Mouse (Mus musculus): ENCODE results near the gene Cebpz. TPM values are rescaled to one million over a fixed set of nuclear protein-coding genes. Genes with fewer than 3 reads are reported as not detected.

The Cebpz gene
- polyA plus RNA-seq, 1 experiment from 2014 or later = 63.5 TPM

GRCm38 (mm10) chr17:78891020-78891419, 45.8 kb downstream of the Cebpz start:
- Histone ChIP-seq H3K4me3 (ENCODE audit: low read depth, low read length) (no peak overlapping the region), H3K4me1 (replicated peaks; ENCODE audit: control insufficient read depth, insufficient read depth, low read length) (0 out of 2 replicates have a peak, but pooled peaks cover 2% of the 10 kb centered on the region), H3K9me3 (ENCODE audit: control insufficient read depth, low read length) (no peaks in the 10 kb centered on the region), H3K27ac (ENCODE audit: low read depth) (no peak overlapping the region), H3K36me3 (ENCODE audit: control insufficient read depth, insufficient read depth, low read length) (no peaks in the 10 kb centered on the region), H3K4me2 (ENCODE audit: low read length) (no peak overlapping the region), H3K9ac (ENCODE audit: low read length) (no peak overlapping the region), H3K27me3 (replicated peaks; ENCODE audit: control insufficient read depth, insufficient read depth, low read length) (no peaks in the 10 kb centered on the region)
- ATAC-seq (replicated peaks; ENCODE audit: low FRiP score, low TSS enrichment, low read depth) (no peak), DNase-seq (ENCODE audit: low spot score) (no peak)
- 80% methylated on average over 9 of the region's 9 CpGs for WGBS

GRCm38 (mm10) chr17:78889184-78889583, 47.7 kb downstream of the Cebpz start:
- H3K27ac ChIP-seq (ENCODE audit: low read depth) = no peak overlapping the region
- H3K27me3 ChIP-seq (replicated peaks; ENCODE audit: control insufficient read depth, insufficient read depth, low read length) = no peaks in the 10 kb centered on the region
- no peak overlapping the region for H3K9ac ChIP-seq (ENCODE audit: low read length)
- 51% methylated on average over 3 of the region's 3 CpGs for WGBS
- H3K36me3 ChIP-seq (ENCODE audit: control insufficient read depth, insufficient read depth, low read length) = no peaks in the 10 kb centered on the region
- no peaks in the 10 kb centered on the region for H3K9me3 ChIP-seq (ENCODE audit: control insufficient read depth, low read length)
- H3K4me1 ChIP-seq (replicated peaks; ENCODE audit: control insufficient read depth, insufficient read depth, low read length) = no peaks in the 10 kb centered on the region
- DNase-seq (ENCODE audit: low spot score) (no peak), ATAC-seq (replicated peaks; ENCODE audit: low FRiP score, low TSS enrichment, low read depth) (no peak)
- no peak overlapping the region for H3K4me2 ChIP-seq (ENCODE audit: low read length)
- H3K4me3 ChIP-seq (ENCODE audit: low read depth, low read length) = no peak overlapping the region

- no peak for ATAC-seq (replicated peaks; ENCODE audit: low FRiP score, low TSS enrichment, low read depth)
Observed at GRCm38 (mm10) chr17:78888554-78888953, 48.3 kb downstream of the Cebpz start.

GRCm38 (mm10) chr17:78885286-78886065, 51.4 kb downstream of the Cebpz start:
- Histone ChIP-seq H3K9ac (ENCODE audit: low read length) (no peak overlapping the region), H3K27me3 (replicated peaks; ENCODE audit: control insufficient read depth, insufficient read depth, low read length) (no peaks in the 10 kb centered on the region), H3K4me2 (ENCODE audit: low read length) (no peak overlapping the region), H3K9me3 (ENCODE audit: control insufficient read depth, low read length) (no peaks in the 10 kb centered on the region), H3K27ac (ENCODE audit: low read depth) (no peak overlapping the region), H3K4me3 (ENCODE audit: low read depth, low read length) (no peak overlapping the region), H3K36me3 (ENCODE audit: control insufficient read depth, insufficient read depth, low read length) (no peaks in the 10 kb centered on the region), H3K4me1 (replicated peaks; ENCODE audit: control insufficient read depth, insufficient read depth, low read length) (peaks cover 10% of the 10 kb centered on the region; the same call in 1 of the 2 replicates)
- DNase-seq (ENCODE audit: low spot score) = no peak
- no peak for ATAC-seq (replicated peaks; ENCODE audit: low FRiP score, low TSS enrichment, low read depth)
- 84% methylated on average over 5 of the region's 5 CpGs for WGBS

More at GRCm38 (mm10) chr17:78888554-78888953, 48.3 kb downstream of the Cebpz start:
- no peaks in the 10 kb centered on the region for H3K36me3 ChIP-seq (ENCODE audit: control insufficient read depth, insufficient read depth, low read length)
- no peak overlapping the region for H3K9ac ChIP-seq (ENCODE audit: low read length)
- no peak overlapping the region for H3K27ac ChIP-seq (ENCODE audit: low read depth)
- DNase-seq (ENCODE audit: low spot score) = no peak
- 74% methylated on average over 4 of the region's 4 CpGs for WGBS
- no peaks in the 10 kb centered on the region for H3K4me1 ChIP-seq (replicated peaks; ENCODE audit: control insufficient read depth, insufficient read depth, low read length)
- H3K4me2 ChIP-seq (ENCODE audit: low read length) = no peak overlapping the region
- H3K27me3 ChIP-seq (replicated peaks; ENCODE audit: control insufficient read depth, insufficient read depth, low read length) = no peaks in the 10 kb centered on the region
- no peak overlapping the region for H3K4me3 ChIP-seq (ENCODE audit: low read depth, low read length)
- no peaks in the 10 kb centered on the region for H3K9me3 ChIP-seq (ENCODE audit: control insufficient read depth, low read length)

GRCm38 (mm10) chr17:78883291-78883690, 53.6 kb downstream of the Cebpz start:
- Histone ChIP-seq H3K4me2 (ENCODE audit: low read length) (no peak overlapping the region), H3K27ac (ENCODE audit: low read depth) (no peak overlapping the region), H3K4me3 (ENCODE audit: low read depth, low read length) (no peak overlapping the region), H3K27me3 (replicated peaks; ENCODE audit: control insufficient read depth, insufficient read depth, low read length) (no peaks in the 10 kb centered on the region), H3K9ac (ENCODE audit: low read length) (no peak overlapping the region), H3K4me1 (replicated peaks; ENCODE audit: control insufficient read depth, insufficient read depth, low read length) (peaks cover 10% of the 10 kb centered on the region; the same call in 1 of the 2 replicates), H3K9me3 (ENCODE audit: control insufficient read depth, low read length) (no peaks in the 10 kb centered on the region), H3K36me3 (ENCODE audit: control insufficient read depth, insufficient read depth, low read length) (peaks cover 4% of the 10 kb centered on the region)
- DNase-seq (ENCODE audit: low spot score) = no peak
- 84% methylated on average over 4 of the region's 4 CpGs for WGBS
- ATAC-seq (replicated peaks; ENCODE audit: low FRiP score, low TSS enrichment, low read depth) = no peak

DNA sequence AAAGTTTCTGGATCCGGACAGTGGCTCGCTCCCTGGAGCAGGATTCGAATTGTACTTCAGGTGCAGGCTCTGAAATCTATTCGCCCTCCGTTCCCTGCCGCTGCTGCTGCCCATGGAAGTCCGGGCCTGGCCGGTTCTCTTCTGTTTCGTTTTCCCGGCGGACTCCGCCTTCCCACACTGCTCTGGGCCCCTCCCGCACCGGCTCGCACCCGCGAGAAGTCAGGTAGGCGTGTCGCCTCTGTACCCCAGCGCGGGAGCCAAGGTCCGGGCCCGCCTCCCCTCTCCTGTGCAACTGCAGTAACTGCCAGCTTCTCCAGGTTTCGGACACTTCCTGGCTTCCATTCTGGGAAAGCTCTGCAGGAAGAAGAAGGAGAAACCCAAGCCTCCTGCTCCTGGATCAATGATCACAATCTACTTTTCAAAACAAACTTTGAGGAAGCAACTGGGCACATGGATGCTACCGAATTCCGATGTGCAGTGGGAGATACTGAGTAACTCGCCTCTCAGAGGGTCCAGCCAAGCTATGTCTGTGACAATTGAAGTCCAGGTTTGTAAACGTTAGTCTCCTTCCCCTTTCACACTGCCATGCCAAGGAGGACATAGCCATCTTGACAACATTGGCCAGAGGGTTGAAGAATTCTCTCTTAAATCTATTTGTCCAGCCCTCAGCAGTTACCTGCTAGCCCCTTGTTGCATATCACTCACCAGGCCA, 54.3 kb downstream of the Cebpz start, which contains the start of gene Eif2ak2:
Gene Eif2ak2, minus strand, starts transcription at position 173 of the 712 bp plus-strand sequence.
- H3K9ac ChIP-seq (ENCODE audit: low read length) = peak within 1 kb of the TSS; percentile 81
- H3K27me3 ChIP-seq (replicated peaks; ENCODE audit: control insufficient read depth, insufficient read depth, low read length) = no peaks in the 10 kb centered on the region
- peaks cover 11% of the 10 kb centered on the region for H3K36me3 ChIP-seq (ENCODE audit: control insufficient read depth, insufficient read depth, low read length)
- under 1% methylated on average over 28 of the region's 28 CpGs for WGBS
- H3K9me3 ChIP-seq (ENCODE audit: control insufficient read depth, low read length) = no peaks in the 10 kb centered on the region
- H3K4me1 ChIP-seq (replicated peaks; ENCODE audit: control insufficient read depth, insufficient read depth, low read length) = peaks cover 10% of the 10 kb centered on the region; the same call in 1 of the 2 replicates
- H3K4me2 ChIP-seq (ENCODE audit: low read length) = peak within 1 kb of the TSS; percentile 63
- ATAC-seq (replicated peaks; ENCODE audit: low FRiP score, low TSS enrichment, low read depth) (peak; percentile 98), DNase-seq (ENCODE audit: low spot score) (peak; percentile 89)
- H3K4me3 ChIP-seq (ENCODE audit: low read depth, low read length) = peak within 1 kb of the TSS; percentile 68
- peak within 1 kb of the TSS; percentile 70 for H3K27ac ChIP-seq (ENCODE audit: low read depth)

- Histone ChIP-seq H3K9ac (ENCODE audit: low read length) (peak overlapping the region; percentile 81), H3K27ac (ENCODE audit: low read depth) (peak overlapping the region; percentile 70), H3K36me3 (ENCODE audit: control insufficient read depth, insufficient read depth, low read length) (peaks cover 18% of the 10 kb centered on the region), H3K4me3 (ENCODE audit: low read depth, low read length) (peak overlapping the region; percentile 68), H3K4me1 (replicated peaks; ENCODE audit: control insufficient read depth, insufficient read depth, low read length) (peaks cover 10% of the 10 kb centered on the region; the same call in 1 of the 2 replicates), H3K27me3 (replicated peaks; ENCODE audit: control insufficient read depth, insufficient read depth, low read length) (no peaks in the 10 kb centered on the region), H3K9me3 (ENCODE audit: control insufficient read depth, low read length) (no peaks in the 10 kb centered on the region), H3K4me2 (ENCODE audit: low read length) (peak overlapping the region; percentile 63)
- WGBS = 10% methylated on average over 6 of the region's 7 CpGs
- peak; percentile 42; the same call in 1 of the 2 replicates for ATAC-seq (replicated peaks; ENCODE audit: low FRiP score, low TSS enrichment, low read depth)
- peak; percentile 59 for DNase-seq (ENCODE audit: low spot score)
Observed at GRCm38 (mm10) chr17:78881878-78882304, 55.0 kb downstream of the Cebpz start.

DNA sequence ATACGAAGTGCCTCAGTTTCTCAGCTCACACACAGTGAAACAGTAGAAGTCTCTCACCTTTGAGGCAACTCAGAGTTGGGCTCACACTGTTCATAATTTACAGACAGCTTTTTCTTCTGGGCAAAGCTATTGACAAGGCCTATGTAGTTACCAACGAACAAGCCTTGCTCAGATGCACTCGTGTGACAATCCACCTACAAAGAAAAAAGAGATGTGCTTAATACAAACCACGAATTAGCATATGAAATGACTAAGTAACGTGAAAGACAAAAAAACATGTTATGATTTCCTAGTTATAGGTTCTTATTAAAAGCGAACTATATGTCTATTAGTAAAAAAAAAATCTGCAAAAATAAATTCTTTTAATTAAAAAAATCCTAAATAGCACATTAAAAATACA, 63.0 kb downstream of the Cebpz start:
- ATAC-seq (replicated peaks; ENCODE audit: low FRiP score, low TSS enrichment, low read depth) (no peak), DNase-seq (ENCODE audit: low spot score) (no peak)
- H3K36me3 ChIP-seq (ENCODE audit: control insufficient read depth, insufficient read depth, low read length) = peaks cover 30% of the 10 kb centered on the region
- no peak overlapping the region for H3K4me2 ChIP-seq (ENCODE audit: low read length)
- H3K9ac ChIP-seq (ENCODE audit: low read length) = no peak overlapping the region
- WGBS = 92% methylated on average over 6 of the region's 6 CpGs
- H3K27me3 ChIP-seq (replicated peaks; ENCODE audit: control insufficient read depth, insufficient read depth, low read length) = no peaks in the 10 kb centered on the region
- no peaks in the 10 kb centered on the region for H3K4me1 ChIP-seq (replicated peaks; ENCODE audit: control insufficient read depth, insufficient read depth, low read length)
- H3K9me3 ChIP-seq (ENCODE audit: control insufficient read depth, low read length) = no peaks in the 10 kb centered on the region
- H3K4me3 ChIP-seq (ENCODE audit: low read depth, low read length) = no peak overlapping the region
- H3K27ac ChIP-seq (ENCODE audit: low read depth) = no peak overlapping the region
